Mouse (Mus musculus) limb, embryonic 11.5 days (tissue): ENCODE data around the gene Hhat. TPM values are rescaled to one million over a fixed set of nuclear protein-coding genes. Genes with fewer than 3 reads are reported as not detected.

Experiments
- ATAC-seq: fragments of 200-750 bp; cut with Nextera tagmentation; 2 replicates; pipeline ENCODE4 v1.8.0; 2017; ENCODE audit warnings: low read depth; ENCODE audit not compliant: insufficient number of reproducible peaks, low FRiP score, low TSS enrichment
- DNase-seq: peaks from one replicate; pipeline ENCODE4 v3.0.0-alpha.2; 2015; ENCODE audit warnings: low spot score
- H3K27ac ChIP-seq: fragments of 300-500 bp; sonication (generic); replicated peaks from 2 replicates; pipeline ENCODE4 v1.5.1; 2014; ENCODE audit warnings: low read depth, mild to moderate bottlenecking, low read length
- H3K27me3 ChIP-seq: fragments of 300-500 bp; sonication (generic); 2 replicates; pipeline ENCODE4 v1.6.1; 2014; ENCODE audit warnings: mild to moderate bottlenecking, low read length, mixed read lengths; ENCODE audit not compliant: control insufficient read depth, insufficient read depth
- H3K36me3 ChIP-seq: fragments of 300-500 bp; sonication (generic); 2 replicates; pipeline ENCODE4 v1.6.1; 2014; ENCODE audit warnings: mild to moderate bottlenecking, low read length, moderate library complexity, mixed read lengths; ENCODE audit not compliant: control insufficient read depth, insufficient read depth
- H3K4me1 ChIP-seq: fragments of 300-500 bp; sonication (generic); 2 replicates; pipeline ENCODE4 v1.6.1; 2014; ENCODE audit warnings: low read length, mixed read lengths; ENCODE audit not compliant: control insufficient read depth, insufficient read depth
- H3K4me2 ChIP-seq: fragments of 300-500 bp; sonication (generic); 2 replicates; pipeline ENCODE4 v1.6.1; 2014; ENCODE audit warnings: low read depth, mild to moderate bottlenecking, moderate library complexity; ENCODE audit not compliant: severe bottlenecking
- H3K4me3 ChIP-seq: fragments of 300-500 bp; sonication (generic); 2 replicates; pipeline ENCODE4 v1.5.1; 2014; ENCODE audit warnings: low read depth, low read length
- H3K9ac ChIP-seq: fragments of 300-500 bp; sonication (generic); 2 replicates; pipeline ENCODE4 v1.6.1; 2014; ENCODE audit warnings: mild to moderate bottlenecking, low read length
- H3K9me3 ChIP-seq: fragments of 300-500 bp; sonication (generic); 2 replicates; pipeline ENCODE4 v1.6.1; 2016; ENCODE audit warnings: low read length; ENCODE audit not compliant: control insufficient read depth
- WGBS: fragments of 180-500 bp; shearing (Covaris S2); extraction: QIAGEN DNeasy Blood & Tissue Kit; methylation state at CpG from one replicate; pipeline ENCODE4 v1.1.7; 2014; 5-methylcytosine and 5-hydroxymethylcytosine counted together
- polyA plus RNA-seq: library from polyadenylated mRNA; unstranded; fragments of >200 nt; fragmentation: Nextera tagmentation; extraction: Ambion mirVana; gene quantifications from 2 replicates; pipeline ENCODE4 v1.2.1, GENCODE M21; 2014

Gene Hhat
- polyA plus RNA-seq, 1 experiment from 2014 or later = 16.6 TPM

DNA sequence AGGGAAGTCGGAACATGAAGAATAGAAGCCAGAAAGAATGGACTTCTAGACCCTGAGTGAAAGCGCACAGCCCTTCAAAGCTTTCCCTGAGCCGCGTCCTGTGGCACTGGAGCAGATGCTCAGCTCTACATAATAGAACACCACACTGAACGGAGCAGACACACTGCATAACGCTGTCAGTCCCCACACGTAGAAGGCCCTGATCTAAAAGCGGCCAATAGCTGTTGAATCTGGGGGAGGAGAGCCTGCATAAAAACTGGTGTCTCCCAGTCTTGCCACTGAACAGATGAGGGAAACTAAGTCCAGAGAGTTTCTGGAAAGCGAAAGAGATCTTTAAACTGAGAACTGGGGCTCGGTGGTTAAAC is 911 bp downstream of the Hhat start:
- Histone ChIP-seq H3K9ac (peak overlapping the region; percentile 97), H3K9me3 (no peaks in the 10 kb centered on the region), H3K36me3 (no peaks in the 10 kb centered on the region), H3K27ac (peak overlapping the region; percentile 92), H3K4me3 (peak overlapping the region; percentile 65), H3K27me3 (no peaks in the 10 kb centered on the region), H3K4me1 (peaks cover 17% of the 10 kb centered on the region), H3K4me2 (peak overlapping the region; percentile 98)
- peak; percentile 63 for DNase-seq
- ATAC-seq = no peak
- WGBS = 29% methylated on average over 10 of the region's 10 CpGs

DNA sequence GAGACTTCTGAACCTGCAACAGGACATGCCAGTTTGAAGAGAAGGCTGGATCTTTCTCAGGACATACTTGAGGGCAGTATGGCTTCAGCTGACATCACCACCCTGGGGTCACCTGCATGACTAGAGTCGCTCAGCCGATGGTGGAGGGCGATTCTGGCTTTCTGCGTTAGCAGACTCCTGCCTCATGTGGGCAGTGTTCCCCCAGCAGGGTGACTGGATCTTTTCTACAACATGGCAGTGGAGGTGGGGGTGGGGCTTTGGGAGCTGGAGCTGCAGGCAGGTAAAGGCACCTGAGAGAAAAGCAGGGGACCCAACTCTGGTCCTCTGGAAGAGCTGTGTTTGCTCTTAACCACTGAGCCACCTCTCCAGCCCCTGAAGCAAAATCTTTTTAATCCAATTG is 5.5 kb downstream of the Hhat start:
- H3K9me3 ChIP-seq = no peaks in the 10 kb centered on the region
- no peaks in the 10 kb centered on the region for H3K36me3 ChIP-seq
- no peaks in the 10 kb centered on the region for H3K27me3 ChIP-seq
- DNase-seq (no peak), ATAC-seq (no peak)
- H3K9ac ChIP-seq = no peak overlapping the region
- H3K4me1 ChIP-seq = 0 out of 2 replicates have a peak, but pooled peaks cover 5% of the 10 kb centered on the region
- H3K27ac ChIP-seq = no peak overlapping the region
- no peak overlapping the region for H3K4me3 ChIP-seq
- 26% methylated on average over 4 of the region's 4 CpGs for WGBS
- H3K4me2 ChIP-seq = no peak overlapping the region

DNA sequence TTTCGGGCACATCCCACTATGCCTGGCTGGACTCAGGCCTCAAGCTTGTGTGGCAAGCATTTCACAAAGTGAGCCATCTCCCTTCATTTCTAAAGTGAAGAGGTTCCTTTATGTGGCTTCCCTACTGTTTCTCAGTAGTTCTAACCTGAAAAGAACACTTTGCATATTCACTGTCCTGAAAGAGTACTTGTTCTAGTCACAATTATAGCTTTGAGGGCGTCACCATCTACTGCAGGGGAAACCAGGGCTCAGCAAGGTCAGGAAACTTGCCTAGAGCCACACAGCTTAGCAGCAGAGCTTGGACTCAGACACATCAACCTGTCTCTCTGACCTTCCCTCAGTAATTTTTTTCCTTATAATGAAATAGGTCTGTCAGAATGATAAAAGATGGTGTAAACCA is 6.5 kb downstream of the Hhat start:
- DNase-seq = no peak
- H3K9ac ChIP-seq = no peak overlapping the region
- H3K9me3 ChIP-seq = no peaks in the 10 kb centered on the region
- ATAC-seq = no peak
- no peaks in the 10 kb centered on the region for H3K36me3 ChIP-seq
- no peaks in the 10 kb centered on the region for H3K4me1 ChIP-seq
- 78% methylated on average over 2 of the region's 2 CpGs for WGBS
- H3K27me3 ChIP-seq = no peaks in the 10 kb centered on the region
- no peak overlapping the region for H3K4me2 ChIP-seq
- no peak overlapping the region for H3K27ac ChIP-seq
- H3K4me3 ChIP-seq = no peak overlapping the region

- no peaks in the 10 kb centered on the region for H3K9me3 ChIP-seq
- DNase-seq (no peak), ATAC-seq (no peak)
- no peak overlapping the region for H3K4me2 ChIP-seq
- 81% methylated on average over 7 of the region's 7 CpGs for WGBS
- no peak overlapping the region for H3K4me3 ChIP-seq
- H3K27me3 ChIP-seq = no peaks in the 10 kb centered on the region
- no peak overlapping the region for H3K27ac ChIP-seq
- H3K9ac ChIP-seq = no peak overlapping the region
- no peaks in the 10 kb centered on the region for H3K36me3 ChIP-seq
- no peaks in the 10 kb centered on the region for H3K4me1 ChIP-seq
Observed at GRCm38 (mm10) chr1:192762946-192763933, 7.8 kb downstream of the Hhat start.

DNA sequence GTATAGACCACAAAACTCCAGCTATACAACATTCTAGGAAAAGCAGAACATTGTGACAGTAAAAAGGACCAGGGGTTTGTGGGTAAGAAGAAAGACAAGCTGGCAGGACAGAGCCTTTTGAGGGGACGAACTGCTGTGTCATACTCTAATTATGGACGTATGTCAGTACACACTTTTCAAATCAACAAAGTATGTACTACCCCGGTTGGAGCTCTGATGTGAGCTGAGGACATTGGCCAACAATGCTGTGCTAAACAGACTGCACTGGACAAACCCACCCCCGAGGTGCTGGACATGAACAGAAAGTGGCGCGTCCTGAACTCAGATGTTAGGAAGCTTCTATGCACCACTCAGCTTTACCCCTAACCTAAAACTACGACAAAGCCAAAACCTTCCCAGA is 14.3 kb downstream of the Hhat start:
- H3K27me3 ChIP-seq = no peaks in the 10 kb centered on the region
- H3K9me3 ChIP-seq = no peaks in the 10 kb centered on the region
- H3K36me3 ChIP-seq = no peaks in the 10 kb centered on the region
- ATAC-seq (no peak), DNase-seq (no peak)
- H3K4me2 ChIP-seq = no peak overlapping the region
- H3K9ac ChIP-seq = no peak overlapping the region
- H3K27ac ChIP-seq = no peak overlapping the region
- no peak overlapping the region for H3K4me3 ChIP-seq
- H3K4me1 ChIP-seq = peaks cover 7% of the 10 kb centered on the region
- 84% methylated on average over 7 of the region's 7 CpGs for WGBS

DNA sequence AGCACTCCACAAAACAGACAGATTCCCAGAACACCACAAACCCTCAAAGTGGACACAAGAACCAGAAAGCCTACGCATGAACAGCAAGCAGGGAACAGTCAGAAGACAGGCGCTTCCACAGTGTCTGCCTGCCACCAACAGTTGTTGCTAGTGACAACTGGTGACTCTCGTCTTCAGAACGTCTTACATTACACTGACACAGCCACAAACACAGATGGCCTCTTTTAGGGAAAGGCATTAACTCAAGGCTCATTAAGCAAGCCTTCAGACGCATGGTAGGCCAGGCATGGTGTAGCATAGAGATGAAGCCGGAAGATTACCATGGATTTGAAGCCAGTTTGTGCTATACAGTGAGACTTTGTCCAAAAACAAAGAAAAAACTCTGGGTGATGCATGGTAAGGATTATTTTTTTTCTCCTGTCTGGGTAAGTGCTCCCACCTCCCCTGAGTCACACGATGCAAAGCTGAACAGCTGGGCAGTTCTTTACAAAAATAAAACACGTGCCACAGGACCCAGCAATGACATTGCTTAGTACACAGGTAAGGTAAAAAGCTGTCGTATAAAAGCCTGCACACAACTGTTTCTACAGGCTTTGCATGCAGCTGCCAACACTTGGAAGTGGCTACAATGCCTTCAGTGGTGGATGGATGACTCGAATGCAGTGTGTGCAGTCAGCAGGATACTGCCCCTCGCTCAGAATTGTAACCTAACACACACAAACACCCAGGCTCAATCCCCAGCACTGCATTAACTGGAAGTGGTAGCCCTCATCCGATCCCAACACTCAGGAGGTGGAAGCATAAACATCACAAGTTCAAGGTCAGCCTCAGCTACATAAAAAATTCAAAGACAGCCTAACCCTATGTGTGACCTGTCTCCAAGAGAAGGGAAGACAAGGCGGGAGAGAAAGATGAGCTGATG is 15.1 kb downstream of the Hhat start:
- Histone ChIP-seq H3K4me1 (peaks cover 7% of the 10 kb centered on the region), H3K36me3 (no peaks in the 10 kb centered on the region), H3K27ac (no peak overlapping the region), H3K27me3 (no peaks in the 10 kb centered on the region), H3K4me3 (no peak overlapping the region), H3K9ac (no peak overlapping the region), H3K9me3 (no peaks in the 10 kb centered on the region), H3K4me2 (no peak overlapping the region)
- 73% methylated on average over 13 of the region's 13 CpGs for WGBS
- DNase-seq = no peak
- ATAC-seq = no peak

GRCm38 (mm10) chr1:192755246-192755645 is 15.8 kb downstream of the Hhat start:
- ATAC-seq (no peak), DNase-seq (no peak)
- no peaks in the 10 kb centered on the region for H3K27me3 ChIP-seq
- 94% methylated on average over 13 of the region's 13 CpGs for WGBS
- peaks cover 7% of the 10 kb centered on the region for H3K4me1 ChIP-seq
- no peak overlapping the region for H3K4me2 ChIP-seq
- no peak overlapping the region for H3K4me3 ChIP-seq
- no peak overlapping the region for H3K9ac ChIP-seq
- H3K36me3 ChIP-seq = no peaks in the 10 kb centered on the region
- no peak overlapping the region for H3K27ac ChIP-seq
- H3K9me3 ChIP-seq = no peaks in the 10 kb centered on the region

DNA sequence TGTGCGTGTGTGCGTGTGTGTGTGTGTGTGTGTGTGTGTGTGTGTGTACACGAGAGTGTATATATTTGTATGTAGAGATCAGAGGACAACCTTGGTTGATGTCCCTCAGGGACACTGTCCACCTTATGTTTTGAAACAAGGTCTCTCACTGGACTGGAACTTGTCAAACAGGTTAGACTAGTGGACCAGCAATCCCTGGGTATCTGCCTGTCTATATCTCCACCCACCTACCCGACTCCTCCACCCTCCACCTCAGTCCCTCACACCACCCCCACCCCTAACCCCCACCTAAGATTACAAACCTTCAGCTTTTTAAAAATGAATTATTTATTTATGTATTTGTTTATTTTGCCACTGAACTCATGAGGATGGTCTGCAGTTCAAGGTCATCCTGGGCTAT is 16.8 kb downstream of the Hhat start:
- H3K9me3 ChIP-seq = no peaks in the 10 kb centered on the region
- H3K27me3 ChIP-seq = no peaks in the 10 kb centered on the region
- 83% methylated on average over 4 of the region's 4 CpGs for WGBS
- H3K4me1 ChIP-seq = peaks cover 7% of the 10 kb centered on the region
- H3K4me3 ChIP-seq = no peak overlapping the region
- no peak overlapping the region for H3K4me2 ChIP-seq
- no peak overlapping the region for H3K9ac ChIP-seq
- no peak for DNase-seq
- no peaks in the 10 kb centered on the region for H3K36me3 ChIP-seq
- H3K27ac ChIP-seq = no peak overlapping the region
- no peak for ATAC-seq
